Mouse (Mus musculus) cerebellum, postnatal 25 days (tissue): ENCODE measurements around the gene Gtdc1.

ENCODE experiments used
- DNase-seq, 2 experiments: peaks; one replicate each; pipeline ENCODE4 v3.0.0; 2021; ENCODE audit warnings: mixed read lengths in 2 of 2

Gtdc1 gene

DNA sequence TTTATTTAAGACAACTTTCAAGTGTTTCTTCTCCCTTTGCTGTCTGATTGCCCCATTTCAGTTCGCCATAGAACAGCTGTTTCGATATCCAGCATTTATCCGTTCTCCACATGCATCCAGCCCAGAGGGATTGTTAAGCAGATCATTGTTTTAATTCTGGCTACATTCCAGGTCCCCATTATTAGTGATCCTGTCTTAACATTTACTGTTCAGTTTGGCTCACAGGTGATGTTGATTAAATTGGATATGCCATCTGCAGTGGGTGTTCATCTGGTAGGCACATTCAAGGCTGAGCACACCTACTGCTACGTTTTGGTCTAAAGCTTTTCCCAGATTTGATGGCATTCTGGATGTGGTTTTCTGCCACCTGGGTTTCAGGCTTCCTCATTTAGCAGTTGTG lies 409.4 kb downstream of the Gtdc1 start:
- no peak for DNase-seq
